Mouse (Mus musculus) frontal cortex, postnatal 14 days (tissue): ENCODE measurements around the gene Ppp1r14d.
A peak's percentile ranks its signal among the peaks of the same experiment; 100 is the strongest.

Source experiments
- DNase-seq, 2 experiments: peaks; one replicate each; pipeline ENCODE4 v3.0.0; 2022; ENCODE audit warnings: low spot score in 2 of 2

Gene Ppp1r14d

DNA sequence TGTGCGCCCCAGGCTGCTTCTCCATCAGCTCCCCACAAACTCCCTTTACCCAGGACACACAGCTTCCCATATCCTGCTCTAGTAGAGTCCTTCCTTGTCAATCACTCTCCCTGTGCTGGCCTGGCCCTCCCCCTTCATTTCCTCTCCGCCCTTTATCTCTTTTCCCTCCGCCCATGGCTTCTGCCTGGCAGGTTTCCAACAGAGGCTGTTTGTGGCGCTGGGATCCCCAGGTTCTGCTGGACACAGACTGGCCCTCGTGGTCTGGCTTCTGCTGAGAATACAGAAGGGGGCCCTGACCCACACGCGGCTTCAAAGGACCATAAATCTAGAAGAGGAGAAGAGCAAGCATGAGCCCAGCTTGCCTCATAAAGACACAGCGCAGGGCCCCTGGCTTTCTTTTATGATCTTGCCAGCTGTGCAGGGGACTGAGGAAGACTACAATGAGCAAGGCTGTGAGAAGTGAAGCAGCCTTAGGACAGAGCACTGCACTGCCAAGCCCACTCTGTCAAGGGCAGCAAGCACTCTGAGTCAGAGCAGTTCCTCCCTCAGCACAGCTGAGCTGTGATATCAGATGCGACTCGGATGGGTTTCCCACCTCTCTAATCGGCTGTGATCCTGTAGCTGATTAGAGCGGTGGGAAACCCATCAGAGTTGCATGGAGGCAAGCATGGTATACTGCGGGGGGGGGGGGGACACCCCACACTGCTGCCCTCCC is 56.7 kb downstream of the Ppp1r14d start:
- DNase-seq = peak in 1 of 2 experiments; percentile 14

DNA sequence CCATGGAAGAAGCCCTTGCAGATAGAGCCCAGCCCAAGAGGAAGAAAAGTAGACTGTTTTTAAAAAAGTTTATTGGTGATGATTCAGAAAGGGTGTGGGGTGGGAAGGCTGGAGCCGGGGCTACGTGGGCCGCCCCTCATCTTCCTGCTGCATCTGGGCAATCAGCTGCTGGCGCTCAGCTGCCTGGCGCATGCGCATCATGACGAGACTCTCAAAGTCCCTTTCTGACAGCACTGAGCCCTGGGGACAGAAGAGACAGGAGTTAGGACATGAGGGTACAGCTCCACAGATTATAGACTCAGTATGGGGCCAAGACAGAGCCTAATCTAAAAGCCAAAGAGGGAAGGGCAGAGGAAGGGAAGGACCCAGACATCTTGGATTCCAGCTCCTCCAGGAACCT is 57.3 kb downstream of the Ppp1r14d start:
- DNase-seq = no peak

DNA sequence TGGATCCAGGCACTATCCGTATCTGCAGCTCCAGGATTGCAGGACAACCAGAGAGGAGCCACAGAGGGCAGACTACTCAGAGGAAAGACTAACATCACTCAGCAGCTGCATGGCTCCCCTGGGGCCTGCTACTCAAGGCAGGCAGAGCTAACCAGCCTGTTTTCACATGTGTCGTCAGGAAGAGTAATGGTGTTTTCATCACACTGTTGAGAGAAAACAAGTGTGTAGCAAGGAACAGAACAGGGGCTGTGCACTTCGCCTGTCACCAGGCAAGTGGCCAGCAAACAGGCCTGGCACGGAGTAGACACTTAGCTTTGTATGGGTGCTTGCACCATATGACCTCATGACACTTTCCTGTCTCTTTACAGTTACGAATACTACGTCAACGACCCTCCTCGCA is 58.1 kb downstream of the Ppp1r14d start:
- no peak for DNase-seq

DNA sequence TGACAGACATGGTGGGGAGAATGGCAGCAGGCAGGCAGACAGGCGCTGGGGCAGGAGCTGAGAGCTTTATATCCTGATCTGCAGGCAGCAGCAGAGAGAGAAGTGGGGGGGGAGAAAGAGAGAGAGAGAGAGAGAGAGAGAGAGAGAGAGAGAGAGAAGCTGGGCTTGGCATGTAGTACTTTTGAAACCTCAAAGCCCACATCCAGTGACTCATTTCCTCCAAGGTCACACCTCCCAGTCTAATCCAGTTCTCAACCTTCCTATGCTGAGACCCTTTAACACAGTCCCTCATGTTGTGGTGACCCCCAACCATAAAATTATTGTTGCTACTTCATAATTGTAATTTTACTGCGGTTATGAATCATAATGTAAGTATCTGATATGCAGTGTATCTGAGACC is 59.4 kb downstream of the Ppp1r14d start:
- DNase-seq = no peak
